Mouse (Mus musculus) layer of hippocampus, adult 18-20 months (tissue): ENCODE measurements at regions not wholly inside any gene's neighbourhood (a gene's known extent, or its start where the extent isn't known, plus 50 kb on each side); places are given as distances from the start of the nearest gene placed in this dataset.

Experiments used
- DNase-seq, 2 experiments: peaks; one replicate each; pipeline ENCODE4 v3.0.0; 2022; ENCODE audit warnings: low spot score in 2 of 2

- peak in 1 of 2 experiments; percentile 14 for DNase-seq
These were observed 62.5 kb downstream of the Rad51ap2 start for GRCm38 (mm10) chr12:11518379-11518778.

- DNase-seq: no peak
These were observed 107.0 kb downstream of the Rad51ap2 start for GRCm38 (mm10) chr12:11562891-11563290.

DNA sequence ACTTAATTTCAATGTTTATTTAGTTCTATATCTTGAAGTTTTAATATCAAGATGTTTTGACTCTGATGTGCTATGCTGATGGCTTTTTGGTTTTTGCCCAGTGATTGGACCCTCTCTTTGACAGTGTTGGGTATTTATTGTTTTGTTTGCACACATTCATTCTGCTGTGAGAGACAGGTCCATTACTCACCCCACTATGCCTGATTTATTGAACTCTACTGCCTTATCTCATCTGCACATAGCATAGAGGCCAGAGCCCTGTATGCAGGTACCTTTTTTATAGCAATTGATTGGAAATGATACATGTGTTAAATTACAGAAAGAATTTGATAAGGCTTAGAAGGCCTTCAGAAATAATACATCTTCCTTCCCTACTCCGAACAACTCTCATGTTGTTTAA lies 114.3 kb downstream of the Rad51ap2 start:
- no peak for DNase-seq

DNA sequence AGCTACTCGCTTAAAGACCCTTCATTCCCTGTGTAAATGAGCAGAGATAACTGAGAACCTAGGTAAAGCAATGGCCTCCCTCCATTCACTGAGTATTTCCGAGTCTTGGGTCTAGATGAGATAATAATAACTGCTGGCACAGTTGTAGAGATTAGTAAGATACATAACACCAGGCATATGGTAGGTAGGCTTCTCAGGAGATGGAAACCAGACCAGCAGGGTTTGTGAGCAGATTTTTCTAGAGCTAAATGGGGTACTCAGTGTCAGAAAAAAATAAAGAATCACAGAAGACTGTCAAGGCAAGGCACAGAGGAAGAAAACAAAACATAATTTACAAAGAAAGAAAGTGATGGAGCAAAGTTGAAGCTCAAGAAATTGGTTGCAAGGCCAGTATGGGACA lies 148.1 kb downstream of the Rad51ap2 start:
- peak in 1 of 2 experiments; percentile 38 for DNase-seq

- no peak for DNase-seq
These were observed 152.9 kb downstream of the Rad51ap2 start for GRCm38 (mm10) chr12:11608733-11609132.

DNA sequence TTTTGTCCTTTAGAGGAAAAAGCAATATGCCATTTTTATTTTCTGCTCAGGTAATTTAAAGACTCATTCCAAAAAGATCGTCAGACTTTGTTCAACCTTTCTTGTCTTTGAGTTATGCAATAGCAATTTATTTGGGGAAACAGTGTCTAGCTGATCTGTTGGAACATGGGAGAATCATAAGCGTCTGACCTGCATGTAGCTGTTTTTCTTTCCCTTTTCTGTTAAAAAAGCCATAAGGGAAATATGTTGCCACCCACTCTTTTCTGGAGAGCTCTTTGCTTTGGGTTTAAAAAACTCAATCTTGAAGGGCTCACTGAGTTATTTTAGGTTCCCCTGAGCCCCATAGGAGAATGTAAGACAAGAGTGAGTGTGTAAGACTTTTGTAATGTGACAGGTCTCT lies 155.8 kb downstream of the Rad51ap2 start:
- peak in 1 of 2 experiments; percentile 15 for DNase-seq

GRCm38 (mm10) chr12:11615237-11615636 lies 159.4 kb downstream of the Rad51ap2 start:
- DNase-seq: no peak

GRCm38 (mm10) chr12:11623561-11623960 lies 167.7 kb downstream of the Rad51ap2 start:
- no peak for DNase-seq

- no peak for DNase-seq
These were observed 174.3 kb downstream of the Rad51ap2 start for GRCm38 (mm10) chr12:11630178-11630577.

- DNase-seq: no peak
These were observed 175.9 kb downstream of the Rad51ap2 start for GRCm38 (mm10) chr12:11631790-11632189.

GRCm38 (mm10) chr12:11673281-11673680 lies 217.4 kb downstream of the Rad51ap2 start:
- DNase-seq: peak; percentile 25 to 47

DNA sequence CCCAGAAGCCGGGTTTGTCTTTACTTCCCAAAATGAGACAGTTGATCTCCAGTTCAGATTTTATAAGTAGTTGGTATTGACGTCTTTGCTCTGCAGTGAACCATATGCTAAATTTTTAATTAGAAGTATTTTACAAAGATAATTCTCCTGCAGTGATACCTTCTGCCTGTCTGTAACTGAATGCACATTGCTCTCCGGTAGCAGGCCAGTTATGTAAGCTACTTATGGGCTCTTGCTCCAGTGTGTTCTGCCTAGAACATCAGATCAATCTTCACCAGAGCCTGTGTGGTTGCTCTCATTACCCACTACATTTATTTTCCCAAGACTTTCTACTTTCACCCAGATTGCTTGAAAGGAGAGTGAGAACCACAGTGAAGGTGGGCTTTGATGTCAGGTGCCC lies 238.9 kb downstream of the Rad51ap2 start:
- DNase-seq: no peak

GRCm38 (mm10) chr12:11708879-11709602 lies 253.2 kb downstream of the Rad51ap2 start:
- peak; percentile 29 to 65 for DNase-seq

- no peak for DNase-seq
These were observed 261.8 kb downstream of the Rad51ap2 start for GRCm38 (mm10) chr12:11717633-11718032.

DNA sequence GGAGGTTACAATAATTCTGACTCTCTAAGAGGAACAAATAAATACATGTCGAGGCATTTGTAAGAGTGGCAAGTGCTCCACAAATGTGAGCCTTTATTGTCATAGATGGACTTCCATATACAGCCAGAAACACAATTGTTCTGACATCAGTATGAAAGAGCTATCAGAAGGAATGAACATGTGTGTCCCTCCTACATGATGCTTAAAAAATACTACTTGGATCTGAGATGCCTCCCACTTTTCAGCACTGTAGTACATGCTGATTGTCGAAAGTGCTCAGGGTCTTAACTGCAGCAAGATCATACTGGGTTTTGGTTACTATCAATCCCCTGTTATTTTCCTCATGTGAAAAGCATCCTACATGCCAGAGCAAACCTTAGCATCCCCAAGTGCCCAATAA lies 295.6 kb downstream of the Rad51ap2 start:
- DNase-seq: peak in 1 of 2 experiments; percentile 57

DNA sequence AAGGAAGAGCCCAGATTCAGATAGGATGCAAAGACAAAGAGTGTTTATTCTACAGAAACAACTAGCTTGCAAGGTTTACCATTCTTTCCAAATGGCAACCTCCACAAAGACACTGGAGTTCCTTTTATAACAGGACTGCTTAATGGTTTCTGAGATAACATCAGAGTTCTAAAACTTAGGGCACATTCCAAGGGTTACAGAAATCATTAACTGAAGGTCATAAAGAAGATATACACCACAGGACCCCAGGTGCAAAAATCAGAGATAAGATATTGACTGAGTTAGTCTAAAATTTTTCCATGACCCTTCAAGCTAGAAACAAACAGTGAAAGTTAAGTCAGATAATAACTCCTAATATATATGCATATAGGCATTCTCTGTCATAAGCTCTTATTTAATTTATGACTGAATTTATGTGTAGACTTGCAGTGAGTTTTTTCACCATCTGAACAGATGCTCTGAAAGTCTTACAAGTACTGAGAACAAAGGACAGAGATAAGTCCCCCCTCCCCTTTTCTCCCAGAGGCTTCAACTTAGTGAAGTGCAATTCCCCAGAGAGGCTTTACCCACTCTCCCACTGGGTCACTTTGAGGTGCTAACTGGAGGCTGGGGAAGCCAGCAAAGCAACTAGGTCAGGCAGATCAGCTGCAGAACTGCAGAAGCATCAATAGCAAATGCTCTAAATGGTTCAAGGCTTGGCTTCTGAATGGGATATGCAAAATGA lies 298.5 kb downstream of the Rad51ap2 start:
- no peak for DNase-seq

GRCm38 (mm10) chr12:11802326-11802725 lies 346.4 kb downstream of the Rad51ap2 start:
- no peak for DNase-seq

DNA sequence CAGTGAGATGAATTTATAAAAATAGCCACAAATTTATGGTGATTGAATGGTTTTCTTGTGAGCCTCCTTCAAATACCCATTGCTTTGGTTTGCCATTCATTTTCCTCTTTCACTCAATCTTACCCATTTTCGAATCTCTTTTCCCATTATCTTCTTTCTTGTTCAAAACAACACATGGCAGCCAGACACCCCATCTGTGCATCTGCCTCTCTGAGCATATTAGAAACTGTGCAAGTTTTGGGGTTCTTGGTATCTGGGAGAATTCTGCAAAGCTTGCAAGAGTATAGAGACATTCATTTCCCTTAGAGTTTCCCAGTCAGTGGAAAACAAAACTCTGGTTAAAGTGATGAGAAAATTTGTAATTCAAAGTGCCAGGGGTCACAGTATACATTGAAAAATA lies 347.3 kb downstream of the Rad51ap2 start:
- peak; percentile 50 to 76 for DNase-seq

GRCm38 (mm10) chr12:11829701-11830100 lies 373.8 kb downstream of the Rad51ap2 start:
- DNase-seq: no peak

GRCm38 (mm10) chr12:11831292-11831691 lies 375.4 kb downstream of the Rad51ap2 start:
- no peak for DNase-seq

DNA sequence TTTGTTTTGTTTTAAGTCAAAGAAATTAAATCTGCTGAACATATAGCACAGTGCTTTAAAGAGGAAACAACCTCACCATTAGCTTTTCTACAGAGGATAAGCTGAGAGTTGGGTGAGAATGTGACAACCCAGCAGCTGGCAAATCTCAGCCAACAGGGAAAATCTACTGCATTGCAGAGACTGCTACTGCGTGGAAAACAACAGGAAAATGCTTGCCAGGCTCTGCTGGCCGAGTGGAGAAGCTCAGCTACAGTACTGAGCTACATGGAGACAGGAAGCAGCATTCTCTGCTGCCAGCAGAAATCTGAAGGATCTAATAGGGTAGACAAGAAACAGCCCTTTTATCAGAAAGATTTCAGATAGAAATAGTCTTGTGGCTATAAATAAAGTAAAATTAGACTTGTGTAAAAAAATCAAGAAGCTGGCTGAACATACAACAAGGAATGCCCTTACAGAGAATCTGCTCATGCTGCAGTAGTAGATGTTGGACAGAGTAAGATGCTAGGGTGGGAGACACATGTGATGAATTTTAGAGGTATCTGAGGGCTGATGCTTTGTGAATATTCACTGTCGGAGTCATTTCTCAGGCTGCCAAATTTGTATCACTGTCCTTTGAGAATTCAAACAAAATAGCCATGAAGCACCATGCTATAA lies 382.1 kb downstream of the Rad51ap2 start:
- DNase-seq: peak in 1 of 2 experiments; percentile 27

DNA sequence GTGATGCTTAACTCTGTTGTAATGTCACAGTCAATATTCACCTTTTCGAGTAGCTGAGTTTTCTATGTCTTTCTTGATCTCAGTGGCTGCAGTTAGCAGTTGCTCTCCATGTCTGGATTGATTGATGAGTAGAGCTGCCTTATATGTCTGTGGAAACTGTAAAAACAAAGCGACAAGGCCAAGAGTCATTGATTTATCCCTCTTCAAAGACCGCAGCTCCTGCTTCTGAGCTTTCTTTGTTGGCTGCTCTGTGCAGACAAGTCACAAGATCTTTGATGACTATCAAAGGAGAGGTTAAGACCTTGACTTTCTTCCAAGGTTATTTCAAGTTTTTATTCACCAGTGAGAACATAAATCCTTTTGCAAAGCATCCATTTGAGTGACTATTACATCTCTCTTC lies 395.2 kb downstream of the Rad51ap2 start:
- DNase-seq: no peak
